Mouse (Mus musculus): ENCODE data around the gene Zbtb12.

Zbtb12 gene

GRCm38 (mm10) chr17:34862416-34863081, 16.7 kb upstream of the Zbtb12 start, which contains the start of gene Cfb:
Gene Cfb, minus strand, starts transcription at chr17:34862518.
- in situ Hi-C loops (cut with MboI, MseI), result loop anchor here in 1 of 2 experiments (5.0 kb wide), 1 partner anchor 50 kb away; the partner anchor contains the start of gene Slc44a4

DNA sequence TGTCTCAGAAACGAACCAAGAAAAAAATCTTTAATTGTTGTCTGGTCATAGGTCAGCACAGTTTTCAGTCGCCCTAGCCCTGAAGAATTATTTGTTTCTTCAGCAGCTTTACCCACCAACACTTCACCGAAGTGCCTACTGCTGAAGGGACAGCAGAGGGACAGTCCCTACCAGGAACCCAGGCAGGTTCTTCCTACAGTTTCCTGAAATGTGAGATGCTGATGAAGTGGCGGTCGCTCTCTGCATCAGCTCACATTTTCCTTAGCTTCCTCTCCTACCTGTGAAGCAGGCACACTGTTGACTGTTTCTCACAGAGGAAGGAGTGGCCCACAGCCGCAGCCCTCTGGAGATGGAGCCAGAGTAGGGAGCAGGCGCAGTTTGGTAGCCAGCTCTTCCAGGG, 13.3 kb upstream of the Zbtb12 start:
- in situ Hi-C loops (cut with MboI, MseI), result no loop called here

DNA sequence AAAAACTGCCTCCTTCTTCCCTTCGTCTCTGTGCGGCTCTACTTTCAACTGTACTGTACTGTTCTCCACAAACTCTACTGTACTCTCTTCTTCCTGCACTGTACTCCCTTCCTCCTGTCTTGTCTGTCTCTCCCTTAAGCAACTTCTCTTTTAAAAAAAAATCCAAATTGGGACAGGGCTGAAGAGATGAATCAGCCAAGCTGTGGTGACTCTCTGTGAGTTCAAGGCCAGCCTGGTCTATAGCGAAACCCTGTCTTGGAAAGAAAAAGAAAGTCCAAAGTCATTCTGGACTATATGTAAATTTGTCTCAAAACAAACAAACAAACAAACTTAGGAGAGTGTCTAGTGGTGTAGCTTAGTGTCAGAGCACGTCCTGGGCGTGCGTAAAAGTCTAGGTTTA, 5.0 kb upstream of the Zbtb12 start:
- in situ Hi-C loops (cut with MboI, MseI), result no loop called here

- in situ Hi-C loops (cut with MboI, MseI), result no loop called here
These were observed 1.9 kb downstream of the Zbtb12 start for GRCm38 (mm10) chr17:34881166-34881565.

DNA sequence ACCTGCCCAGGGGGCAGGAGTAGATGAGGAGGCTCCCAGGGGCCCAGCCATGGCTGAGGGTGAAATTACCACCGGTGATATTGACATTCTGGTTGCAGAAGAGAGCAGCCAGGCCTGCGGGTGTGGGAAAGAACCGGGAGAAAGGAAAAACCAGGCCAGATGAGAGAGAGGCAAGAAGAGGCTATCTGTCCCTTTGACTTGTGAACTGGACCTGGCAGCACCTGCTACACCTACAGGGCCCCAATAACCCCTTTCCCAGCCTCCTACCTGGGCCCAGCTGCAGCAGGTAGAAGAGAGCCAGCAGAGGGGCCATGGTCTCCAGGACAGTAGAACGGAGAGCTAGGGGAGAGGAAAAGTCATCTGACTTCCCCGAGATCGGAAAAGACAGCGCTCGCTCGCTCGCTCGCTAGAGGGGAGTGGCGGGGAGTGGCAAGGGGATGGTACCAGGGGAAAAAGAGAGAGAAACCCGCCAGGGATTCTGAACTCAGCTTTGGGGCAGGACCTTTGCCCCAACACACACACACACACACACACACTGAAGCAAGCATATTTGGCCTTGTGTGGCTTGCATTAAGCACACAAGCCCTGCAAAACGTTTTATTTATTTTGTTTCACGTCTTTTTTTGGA, 2.5 kb downstream of the Zbtb12 start, which contains the start of gene Gm20547:
Gm20547 (minus strand) TSS at position 360 of the 628 bp plus-strand sequence.
- in situ Hi-C loops (cut with MboI, MseI), result no loop called here

GRCm38 (mm10) chr17:34883332-34883731, 4.0 kb downstream of the Zbtb12 start:
- in situ Hi-C loops (cut with MboI, MseI), result no loop called here

- in situ Hi-C loops (cut with MboI, MseI), result no loop called here
These were observed 5.4 kb downstream of the Zbtb12 start for GRCm38 (mm10) chr17:34884704-34885103.

- in situ Hi-C loops (cut with MboI, MseI), result no loop called here
These were observed 6.3 kb downstream of the Zbtb12 start for GRCm38 (mm10) chr17:34885615-34886014.

- in situ Hi-C loops (cut with MboI, MseI), result no loop called here
These were observed 8.7 kb downstream of the Zbtb12 start for GRCm38 (mm10) chr17:34887942-34888341.

DNA sequence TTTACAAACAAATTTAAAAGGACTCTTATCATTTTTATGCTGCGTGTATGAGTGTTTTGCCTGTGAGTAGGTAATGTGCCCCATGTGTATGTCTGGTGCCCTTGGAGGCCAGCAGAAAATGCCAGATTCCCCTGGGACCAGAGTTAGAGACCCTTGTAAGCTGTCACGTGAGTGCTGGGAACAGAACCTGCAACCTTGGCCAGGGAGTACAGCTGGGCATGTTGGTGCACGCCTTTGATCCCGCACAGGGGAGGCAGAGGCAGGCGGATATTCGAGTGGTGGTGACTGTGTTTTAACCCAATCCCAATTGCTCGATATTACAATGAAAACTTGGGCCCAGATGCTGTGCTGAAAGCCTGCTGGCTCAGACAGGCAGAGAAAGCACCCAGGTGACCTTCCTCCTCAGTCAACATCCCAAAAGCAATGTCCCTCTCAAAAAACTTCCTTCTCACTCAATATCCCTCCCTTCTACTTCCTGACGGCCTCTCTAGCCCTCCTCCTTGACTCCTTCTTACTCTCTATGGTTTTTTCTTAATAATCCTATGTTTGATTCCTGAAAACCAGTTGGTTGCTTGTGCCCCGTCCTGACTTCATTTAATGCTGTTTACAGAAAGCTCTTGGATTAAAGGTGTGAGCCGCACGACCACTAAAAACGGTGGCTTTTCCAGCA, 10.9 kb downstream of the Zbtb12 start:
- in situ Hi-C loops (cut with MboI, MseI), result no loop called here

DNA sequence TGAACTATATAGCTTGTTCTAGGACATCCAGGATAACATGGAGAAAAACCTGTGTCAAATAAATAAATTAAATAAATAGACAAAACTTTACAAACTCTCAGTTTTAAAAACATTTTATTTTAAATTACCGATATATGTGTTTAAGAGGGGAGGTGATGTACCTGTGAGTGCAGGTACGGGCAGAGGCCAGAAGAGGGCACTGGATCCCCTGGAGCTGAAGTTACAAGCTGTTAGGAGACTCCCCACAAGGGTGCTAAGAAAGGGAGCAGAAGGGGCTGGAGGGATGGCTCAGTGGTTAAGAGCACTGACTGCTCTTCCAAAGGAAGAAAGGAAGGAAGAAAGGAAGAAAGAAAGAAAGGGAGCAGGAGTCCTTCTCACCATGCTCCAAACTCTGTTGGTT, 12.1 kb downstream of the Zbtb12 start:
- in situ Hi-C loops (cut with MboI, MseI), result no loop called here

GRCm38 (mm10) chr17:34893072-34893824, 14.0 kb downstream of the Zbtb12 start:
- in situ Hi-C loops (cut with MboI, MseI), result no loop called here

DNA sequence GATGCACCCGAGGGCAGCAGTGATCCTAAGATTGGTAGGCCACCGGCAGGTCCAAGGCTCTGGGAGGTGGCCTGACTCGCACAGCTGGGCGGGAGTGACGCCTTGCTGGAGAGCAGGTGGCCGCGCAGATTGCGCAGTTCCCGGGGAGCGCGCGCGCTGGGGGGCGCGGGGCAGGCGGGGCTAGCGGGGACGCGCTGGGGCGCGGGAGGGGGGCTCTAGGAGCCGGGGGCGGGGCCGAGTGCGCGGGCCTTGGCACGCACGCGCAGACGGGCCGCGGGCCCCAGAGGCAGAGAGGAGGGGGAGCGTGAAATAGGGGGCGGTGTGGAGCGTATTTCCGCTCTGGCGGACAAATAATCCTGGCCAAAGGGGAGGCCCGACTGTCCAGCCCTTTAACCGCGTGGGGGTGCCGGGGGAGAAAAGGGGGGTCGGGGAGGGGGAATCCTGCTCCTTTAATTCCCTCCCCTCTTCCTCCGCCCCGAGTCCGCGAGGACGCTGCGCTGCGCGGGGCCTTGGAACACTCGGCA, 14.9 kb downstream of the Zbtb12 start:
- in situ Hi-C loops (cut with MboI, MseI), result no loop called here

GRCm38 (mm10) chr17:34894801-34895530, 15.7 kb downstream of the Zbtb12 start:
- in situ Hi-C loops (cut with MboI, MseI), result no loop called here

DNA sequence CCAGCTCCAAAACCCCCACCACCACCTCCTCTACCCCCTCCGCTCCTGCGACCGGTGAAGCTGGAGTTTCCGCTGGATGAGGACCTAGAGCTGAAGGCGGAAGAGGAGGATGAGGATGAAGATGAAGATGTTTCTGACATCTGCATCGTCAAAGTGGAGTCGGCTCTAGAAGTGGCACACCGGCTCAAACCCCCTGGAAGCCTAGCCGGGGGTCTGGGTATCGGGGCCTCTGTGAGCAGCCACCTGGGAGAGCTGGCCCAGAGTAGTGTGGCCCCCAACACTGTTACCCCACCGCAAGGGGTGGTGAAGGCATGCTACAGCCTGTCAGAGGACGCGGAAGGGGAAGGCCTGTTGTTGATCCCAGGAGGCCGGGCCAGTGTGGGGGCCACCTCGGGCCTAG, 16.4 kb downstream of the Zbtb12 start:
- in situ Hi-C loops (cut with MboI, MseI), result no loop called here

- in situ Hi-C loops (cut with MboI, MseI), result no loop called here
These were observed 17.1 kb downstream of the Zbtb12 start for GRCm38 (mm10) chr17:34896366-34896765.

DNA sequence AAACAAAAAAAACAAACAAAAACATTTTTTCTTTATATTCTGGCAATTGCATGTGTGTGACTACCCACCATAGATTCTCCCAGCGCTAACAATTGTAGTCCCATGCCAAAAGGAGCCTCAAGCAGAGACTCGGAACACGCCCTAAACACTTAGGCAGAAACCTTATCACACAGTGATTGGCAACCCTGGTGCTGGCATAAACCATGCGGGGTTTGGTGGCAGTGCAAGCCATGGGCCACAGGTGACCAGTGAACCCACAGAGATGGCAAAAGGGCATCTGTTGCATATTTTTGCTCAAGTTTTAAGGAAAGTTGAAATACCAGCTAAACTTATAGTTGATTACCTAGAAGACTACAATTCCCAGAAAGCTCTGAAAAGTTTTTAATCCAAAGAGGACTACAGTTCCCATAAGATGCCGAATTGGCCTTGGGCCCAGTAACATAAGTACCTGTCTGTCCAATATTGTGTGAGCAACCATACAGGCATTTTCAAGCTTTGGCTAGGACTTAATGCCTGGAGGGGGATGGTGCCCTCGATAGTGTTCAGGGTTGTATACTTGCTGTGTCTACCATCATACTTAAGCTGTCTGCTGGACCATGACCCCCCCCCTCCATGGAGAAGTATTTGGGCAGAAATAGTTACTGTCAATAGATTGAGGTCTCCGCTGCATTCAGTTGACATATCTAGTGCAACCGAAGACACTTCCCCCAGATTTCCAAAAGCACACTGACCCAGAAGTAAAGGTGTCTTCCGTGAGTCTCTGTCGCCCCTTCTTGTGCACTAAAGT, 18.3 kb downstream of the Zbtb12 start:
- in situ Hi-C loops (cut with MboI, MseI), result no loop called here

DNA sequence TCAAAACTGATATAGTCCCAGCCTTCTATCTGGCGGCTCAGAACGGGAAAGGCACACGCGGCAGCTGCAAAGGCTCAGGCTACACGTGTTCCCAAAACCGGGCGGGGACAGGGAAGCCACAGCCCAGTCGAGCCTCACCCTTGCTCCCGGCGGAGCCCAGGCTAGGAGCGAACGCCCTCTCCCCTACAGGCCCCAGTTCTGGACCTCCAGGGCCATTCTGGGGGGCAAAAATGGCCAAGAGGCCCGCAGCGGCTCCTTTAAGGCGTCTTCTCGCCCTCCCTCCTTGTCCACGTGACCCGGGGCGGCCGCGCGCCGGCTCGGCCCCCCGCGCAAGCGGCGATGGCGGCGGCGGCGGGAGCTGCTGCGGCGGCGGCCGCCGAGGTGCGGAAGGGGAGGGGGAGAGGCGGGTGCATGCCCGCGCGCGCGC, 18.9 kb downstream of the Zbtb12 start, which contains the start of the genes C2 and Ehmt2:
C2 (minus strand) TSS at position 106 of the 427 bp plus-strand sequence.
Ehmt2 (plus strand) TSS at position 310 of the 427 bp plus-strand sequence.
- in situ Hi-C loops (cut with MboI, MseI), result no loop called here

DNA sequence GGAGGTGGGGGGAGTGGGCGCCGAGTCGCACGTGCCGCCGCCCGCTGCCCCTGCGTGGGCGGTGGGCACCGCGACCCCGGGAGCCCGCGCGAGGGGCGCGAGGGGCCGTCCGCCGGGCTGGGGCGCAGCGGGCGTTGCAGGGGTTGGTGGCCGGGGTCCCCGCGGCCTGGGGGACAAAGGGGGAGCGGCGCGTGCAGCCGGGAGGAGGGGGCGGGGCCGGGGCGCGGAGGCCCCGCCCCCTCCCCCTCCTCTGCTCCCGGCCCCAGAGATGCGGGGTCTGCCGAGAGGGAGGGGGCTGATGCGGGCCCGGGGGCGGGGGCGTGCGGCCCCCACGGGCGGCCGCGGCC, 19.4 kb downstream of the Zbtb12 start:
- in situ Hi-C loops (cut with MboI, MseI), result no loop called here

All from T-helper 17 cell (primary cell).